Mouse (Mus musculus): Measurements from ENCODE around the gene Dnm3.

The Dnm3 gene

DNA sequence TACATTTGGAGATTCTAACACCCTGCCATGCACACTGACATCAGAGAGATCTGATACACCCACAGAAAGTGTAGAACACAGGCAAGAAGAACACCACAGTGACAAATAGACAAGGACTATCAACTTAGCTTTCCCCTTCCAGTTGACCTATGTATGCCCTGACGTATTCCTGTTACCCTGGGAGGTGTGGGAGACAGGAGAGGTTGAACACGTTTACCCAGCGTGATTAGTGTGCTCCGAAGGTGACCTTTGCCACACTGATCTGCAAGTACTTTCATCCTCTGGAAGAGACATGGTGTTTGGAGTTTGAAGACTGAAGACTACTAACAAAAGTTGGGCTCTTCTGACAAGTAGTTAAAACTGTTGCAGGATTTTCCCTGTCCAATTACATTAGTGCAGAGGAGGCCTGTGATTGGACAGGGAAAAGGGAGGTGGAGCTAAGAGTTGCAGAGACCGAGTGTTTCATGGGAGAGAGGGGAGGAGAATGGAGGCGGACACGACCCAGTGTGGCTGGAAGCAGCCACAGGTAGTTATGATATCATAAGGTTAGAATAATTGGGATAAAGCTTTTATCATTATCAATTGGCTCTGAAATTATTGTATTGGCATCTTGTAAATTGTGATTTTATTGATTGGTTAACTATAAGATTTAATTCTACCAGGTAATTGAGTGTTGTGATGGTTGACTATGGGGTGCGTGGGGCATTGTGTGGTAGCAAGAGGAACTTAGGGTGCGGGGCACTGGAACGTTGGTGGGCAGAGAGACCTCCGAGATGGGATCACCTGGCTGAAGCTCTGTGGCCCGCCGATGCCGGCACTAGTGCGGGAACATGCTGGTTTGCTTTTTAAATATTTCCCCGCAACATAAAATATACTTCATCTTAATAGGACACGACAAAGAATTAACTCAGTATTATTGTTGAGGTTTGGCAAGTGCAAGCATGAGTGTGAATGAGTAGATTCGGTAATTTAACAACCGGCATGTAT, 519.6 kb downstream of the Dnm3 start:
- no peak for DNase-seq (ENCODE audit: low spot score in 2 of 2)

GRCm38 (mm10) chr1:161955846-161956245, 522.0 kb downstream of the Dnm3 start:
- no peak for DNase-seq (ENCODE audit: low spot score in 2 of 2)

- DNase-seq (ENCODE audit: low spot score in 2 of 2) = no peak
Measured at GRCm38 (mm10) chr1:161952599-161952998, 525.2 kb downstream of the Dnm3 start.

- DNase-seq (ENCODE audit: low spot score in 2 of 2) = no peak
Measured at GRCm38 (mm10) chr1:161951009-161951779, 526.6 kb downstream of the Dnm3 start.

GRCm38 (mm10) chr1:161942082-161942481, 535.8 kb downstream of the Dnm3 start:
- no peak for DNase-seq (ENCODE audit: low spot score in 2 of 2)
